Mouse (Mus musculus) layer of hippocampus, adult 11-12 months (tissue): ENCODE data around the gene Vmn1r112.
"Not testable (repeated sequence)": the region's sequence is repeated elsewhere in the genome, so short reads cannot be mapped to it uniquely, and the experiment has no call there.

Experiments used
- DNase-seq: peaks from one replicate; pipeline ENCODE4 v3.0.0; 2022; ENCODE audit warnings: low spot score

Vmn1r112 gene

GRCm38 (mm10) chr7:20770885-20771284, at the start of gene Vmn1r112:
Gene Vmn1r112 (plus strand): TSS chr7:20771185.
- not testable (repeated sequence) for DNase-seq

DNA sequence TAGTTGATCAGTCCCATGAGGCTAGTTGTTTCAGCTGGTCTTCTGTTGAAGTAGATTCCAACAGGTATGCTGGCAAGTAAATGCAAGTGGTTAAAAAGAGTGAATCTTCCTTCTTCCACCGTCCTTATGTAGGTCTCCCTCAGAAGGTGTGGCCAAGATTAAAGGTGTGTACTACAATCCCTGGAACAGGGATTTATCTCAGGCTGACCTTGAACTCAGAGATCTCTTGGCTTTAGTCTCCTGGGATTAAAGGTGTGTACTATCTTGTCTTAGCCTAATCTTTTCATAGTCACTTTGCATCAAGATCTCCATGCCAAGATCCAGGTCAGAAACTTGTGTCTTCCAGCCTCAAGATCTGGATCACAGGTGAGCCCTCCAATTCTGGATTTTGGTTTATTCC, 40.5 kb upstream of the Vmn1r112 start, which contains the start of gene Gm10668:
Gene Gm10668, minus strand, starts transcription at position 101 of the 400 bp plus-strand sequence.
- not testable (repeated sequence) for DNase-seq

DNA sequence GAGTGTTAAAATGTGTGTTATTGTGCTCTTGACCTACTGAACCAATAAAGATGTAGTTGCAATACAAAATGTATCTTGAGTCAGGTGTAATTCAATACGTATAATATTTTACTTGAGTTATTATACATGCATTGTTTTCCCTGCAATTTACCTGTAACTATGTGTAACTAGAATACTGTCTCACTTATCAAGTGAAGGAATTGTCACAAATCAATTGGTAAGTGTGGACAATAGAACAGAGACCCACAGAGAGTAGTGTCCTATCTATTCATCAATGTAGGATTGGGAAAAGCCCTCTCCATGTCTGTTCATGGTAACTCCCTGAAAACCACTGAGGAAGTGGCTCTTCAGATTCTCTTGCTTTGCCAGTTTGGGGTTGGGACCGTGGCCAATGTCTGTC, 16.0 kb downstream of the Vmn1r112 start, which contains the start of gene Vmn1r113:
Gene Vmn1r113, plus strand, starts transcription at position 301 of the 400 bp plus-strand sequence.
- not testable (repeated sequence) for DNase-seq

GRCm38 (mm10) chr7:20812086-20812485, 41.1 kb downstream of the Vmn1r112 start, which contains the start of gene Vmn1r114:
Gene Vmn1r114 (minus strand): TSS chr7:20812186.
- not testable (repeated sequence) for DNase-seq
